In genomic region chr7:133909833-133910375, GRCm38 (mm10) we compare ENCODE assay signal across 28 mouse cellular contexts.
A peak's percentile ranks its signal among the peaks of the same experiment; 100 is the strongest.
DNase-seq lines count a peak whose midpoint lies in the region; ATAC-seq lines count a peak whose summit lies in the region.
"Had no signal": no experiment of that assay in that cellular context is flagged by ENCODE, and none has a peak within 500 bp of the region (broad histone marks: within the 10 kb centered on the region; RNA-seq: fewer than 3 reads in every experiment).

No protein-coding gene starts in this region.

- H3K27me3 ChIP-seq in neural tube, embryonic 15.5 days (replicated peaks) = no peaks in the 10 kb centered on the region; the same call in 1 of the 2 replicates
- H3K27me3 ChIP-seq: forebrain, embryonic 12.5 days; hindbrain, embryonic 13.5 days; limb, embryonic 13.5 days; lung, embryonic 15.5 days; midbrain, embryonic 12.5 days; stomach, embryonic 15.5 days had no signal

- DNase-seq in heart, adult 11 months = peak; percentile 68
- no peak for DNase-seq in heart, postnatal 10 days
- peak; percentile 19 for DNase-seq in neural tube, embryonic 10.5 days (ENCODE audit: extremely low spot score, low spot score)
- DNase-seq in embryo, embryonic 11.5 days (ENCODE audit: low read depth, low spot score) = peak; percentile 19
- peak; percentile 30 for DNase-seq in yolk sac, embryonic 10.5 days (ENCODE audit: low spot score)
- DNase-seq in heart, adult 9 months (ENCODE audit: low spot score in 2 of 2) = no peak
- DNase-seq: cerebellum, adult 2 months; cerebellum, postnatal 14 days; gastrocnemius, postnatal 14 days; heart, postnatal 4 days; kidney, adult 11 months; kidney, postnatal 10 days; lung, postnatal 36 days; right cerebral cortex, postnatal 25 days; thymus, adult 18-20 months; thymus, postnatal 36 days had no signal

- WGBS in neural tube, embryonic 15.5 days = 16% methylated on average over 7 of the region's 7 CpGs

- no peak for ATAC-seq in neural tube, embryonic 15.5 days (ENCODE audit: low FRiP score)
- ATAC-seq: CD4-positive, CD25-positive, alpha-beta regulatory T cell, adult 4 months had no signal

- no peaks in the 10 kb centered on the region; the same call in 1 of the 2 replicates for H3K9me3 ChIP-seq in neural tube, embryonic 15.5 days (replicated peaks)
- H3K9me3 ChIP-seq: midbrain, embryonic 12.5 days; stomach, embryonic 15.5 days had no signal

- intact Hi-C loops in heart, postnatal 10 days (cut with DNase I) = no loop called here

- H3K4me2 ChIP-seq in neural tube, embryonic 15.5 days = no peak overlapping the region
- H3K4me2 ChIP-seq: forebrain, embryonic 12.5 days; heart, embryonic 11.5 days; hindbrain, embryonic 13.5 days; limb, embryonic 13.5 days; liver, embryonic 11.5 days; lung, embryonic 15.5 days; midbrain, embryonic 12.5 days; stomach, embryonic 15.5 days had no signal

- H3K36me3 ChIP-seq in neural tube, embryonic 15.5 days = no peaks in the 10 kb centered on the region
- H3K36me3 ChIP-seq: forebrain, embryonic 12.5 days; hindbrain, embryonic 13.5 days; limb, embryonic 13.5 days; midbrain, embryonic 12.5 days; stomach, embryonic 15.5 days had no signal

- H3K27ac ChIP-seq in neural tube, embryonic 15.5 days (replicated peaks) = no peak overlapping the region
- H3K27ac ChIP-seq: forebrain, embryonic 12.5 days; hindbrain, embryonic 13.5 days; limb, embryonic 13.5 days; lung, embryonic 15.5 days; midbrain, embryonic 12.5 days; stomach, embryonic 15.5 days had no signal

- H3K9ac ChIP-seq in neural tube, embryonic 15.5 days (replicated peaks) = no peak overlapping the region
- H3K9ac ChIP-seq: forebrain, embryonic 12.5 days; hindbrain, embryonic 13.5 days; limb, embryonic 13.5 days; lung, embryonic 15.5 days; midbrain, embryonic 12.5 days; stomach, embryonic 15.5 days had no signal

- peaks cover 3% of the 10 kb centered on the region; the same call in 1 of the 2 replicates for H3K4me1 ChIP-seq in neural tube, embryonic 15.5 days
- H3K4me1 ChIP-seq: forebrain, embryonic 12.5 days; hindbrain, embryonic 13.5 days; limb, embryonic 13.5 days; lung, embryonic 15.5 days; midbrain, embryonic 12.5 days; stomach, embryonic 15.5 days had no signal

- no peak overlapping the region for H3K4me3 ChIP-seq in neural tube, embryonic 15.5 days (replicated peaks)
- H3K4me3 ChIP-seq: erythroblast, embryonic 14.5 days; forebrain, embryonic 12.5 days; hindbrain, embryonic 13.5 days; limb, embryonic 13.5 days; lung, embryonic 15.5 days; midbrain, embryonic 12.5 days; myocyte; stomach, embryonic 15.5 days had no signal

Comparison
In these comparisons a context has a peak if more than half of its experiments do, and no peak if none do; other contexts are left out.
1. DNase-seq: peak in heart, adult 11 months (single experiment), neural tube, embryonic 10.5 days (single experiment), embryo, embryonic 11.5 days (single experiment) and yolk sac, embryonic 10.5 days (single experiment); none in heart, postnatal 10 days (0 of 2) and heart, adult 9 months (0 of 2).